Mouse (Mus musculus): Measurements from ENCODE around the gene Sulf2. TPM values are rescaled to one million over a fixed set of nuclear protein-coding genes. Genes with fewer than 3 reads are reported as not detected.

Sulf2 gene
- polyA plus RNA-seq, 1 experiment: 119 TPM

GRCm38 (mm10) chr2:166186244-166186948 lies 30.9 kb upstream of the Sulf2 start:
- Histone ChIP-seq H3K9ac (ENCODE audit: low read depth, poor library complexity, severe bottlenecking) (no peak overlapping the region), H3K27ac (ENCODE audit: insufficient read depth, low read length) (no peak overlapping the region), H3K4me3 (ENCODE audit: low read depth, low read length) (no peak overlapping the region), H3K27me3 (ENCODE audit: control insufficient read depth, insufficient read depth, low read length, poor library complexity, severe bottlenecking) (no peaks in the 10 kb centered on the region), H3K36me3 (ENCODE audit: control insufficient read depth, insufficient read depth, low read length, poor library complexity, severe bottlenecking) (no peaks in the 10 kb centered on the region), H3K9me3 (replicated peaks; ENCODE audit: control insufficient read depth, insufficient read depth, low read length, poor library complexity, severe bottlenecking) (no peaks in the 10 kb centered on the region), H3K4me1 (ENCODE audit: control insufficient read depth, insufficient read depth, low read length) (peaks cover 3% of the 10 kb centered on the region)
- TF ChIP-seq POLR2A (IDR thresholded peaks at IDR 0.05; ENCODE audit: insufficient read depth, low read length): no peak
- TF ChIP-seq EP300 (IDR thresholded peaks at IDR 0.05; ENCODE audit: insufficient read depth, low read depth, low read length): no peak
- no peak for TF ChIP-seq CTCF (IDR thresholded peaks at IDR 0.05; ENCODE audit: low read depth, low read length)

GRCm38 (mm10) chr2:166185768-166186167 lies 30.3 kb upstream of the Sulf2 start:
- no peaks in the 10 kb centered on the region for H3K9me3 ChIP-seq (replicated peaks; ENCODE audit: control insufficient read depth, insufficient read depth, low read length, poor library complexity, severe bottlenecking)
- no peak overlapping the region for H3K27ac ChIP-seq (ENCODE audit: insufficient read depth, low read length)
- no peak for TF ChIP-seq POLR2A (IDR thresholded peaks at IDR 0.05; ENCODE audit: insufficient read depth, low read length)
- TF ChIP-seq CTCF (IDR thresholded peaks at IDR 0.05; ENCODE audit: low read depth, low read length): no peak
- no peak for TF ChIP-seq EP300 (IDR thresholded peaks at IDR 0.05; ENCODE audit: insufficient read depth, low read depth, low read length)
- peaks cover 3% of the 10 kb centered on the region for H3K4me1 ChIP-seq (ENCODE audit: control insufficient read depth, insufficient read depth, low read length)
- H3K36me3 ChIP-seq (ENCODE audit: control insufficient read depth, insufficient read depth, low read length, poor library complexity, severe bottlenecking): no peaks in the 10 kb centered on the region
- no peak overlapping the region for H3K9ac ChIP-seq (ENCODE audit: low read depth, poor library complexity, severe bottlenecking)
- H3K4me3 ChIP-seq (ENCODE audit: low read depth, low read length): no peak overlapping the region
- H3K27me3 ChIP-seq (ENCODE audit: control insufficient read depth, insufficient read depth, low read length, poor library complexity, severe bottlenecking): no peaks in the 10 kb centered on the region

- H3K4me1 ChIP-seq (ENCODE audit: control insufficient read depth, insufficient read depth, low read length): peaks cover 3% of the 10 kb centered on the region
- no peak overlapping the region for H3K9ac ChIP-seq (ENCODE audit: low read depth, poor library complexity, severe bottlenecking)
- no peaks in the 10 kb centered on the region for H3K36me3 ChIP-seq (ENCODE audit: control insufficient read depth, insufficient read depth, low read length, poor library complexity, severe bottlenecking)
- no peaks in the 10 kb centered on the region for H3K9me3 ChIP-seq (replicated peaks; ENCODE audit: control insufficient read depth, insufficient read depth, low read length, poor library complexity, severe bottlenecking)
- peak; percentile 83 for TF ChIP-seq CTCF (IDR thresholded peaks at IDR 0.05; ENCODE audit: low read depth, low read length)
- no peak for TF ChIP-seq POLR2A (IDR thresholded peaks at IDR 0.05; ENCODE audit: insufficient read depth, low read length)
- no peaks in the 10 kb centered on the region for H3K27me3 ChIP-seq (ENCODE audit: control insufficient read depth, insufficient read depth, low read length, poor library complexity, severe bottlenecking)
- H3K4me3 ChIP-seq (ENCODE audit: low read depth, low read length): no peak overlapping the region
- H3K27ac ChIP-seq (ENCODE audit: insufficient read depth, low read length): no peak overlapping the region
Observed at GRCm38 (mm10) chr2:166184417-166184816, 29.0 kb upstream of the Sulf2 start.

GRCm38 (mm10) chr2:166182009-166182685 lies 26.7 kb upstream of the Sulf2 start:
- no peak overlapping the region for H3K27ac ChIP-seq (ENCODE audit: insufficient read depth, low read length)
- H3K9me3 ChIP-seq (replicated peaks; ENCODE audit: control insufficient read depth, insufficient read depth, low read length, poor library complexity, severe bottlenecking): no peaks in the 10 kb centered on the region
- H3K27me3 ChIP-seq (ENCODE audit: control insufficient read depth, insufficient read depth, low read length, poor library complexity, severe bottlenecking): no peaks in the 10 kb centered on the region
- TF ChIP-seq CTCF (IDR thresholded peaks at IDR 0.05; ENCODE audit: low read depth, low read length) (no peak), EP300 (IDR thresholded peaks at IDR 0.05; ENCODE audit: insufficient read depth, low read depth, low read length) (no peak), POLR2A (IDR thresholded peaks at IDR 0.05; ENCODE audit: insufficient read depth, low read length) (no peak)
- no peak overlapping the region for H3K4me3 ChIP-seq (ENCODE audit: low read depth, low read length)
- no peaks in the 10 kb centered on the region for H3K36me3 ChIP-seq (ENCODE audit: control insufficient read depth, insufficient read depth, low read length, poor library complexity, severe bottlenecking)
- peaks cover 7% of the 10 kb centered on the region for H3K4me1 ChIP-seq (ENCODE audit: control insufficient read depth, insufficient read depth, low read length)
- H3K9ac ChIP-seq (ENCODE audit: low read depth, poor library complexity, severe bottlenecking): no peak overlapping the region

- Histone ChIP-seq H3K27ac (ENCODE audit: insufficient read depth, low read length) (peak overlapping the region; percentile 82), H3K36me3 (ENCODE audit: control insufficient read depth, insufficient read depth, low read length, poor library complexity, severe bottlenecking) (no peaks in the 10 kb centered on the region), H3K27me3 (ENCODE audit: control insufficient read depth, insufficient read depth, low read length, poor library complexity, severe bottlenecking) (no peaks in the 10 kb centered on the region), H3K9ac (ENCODE audit: low read depth, poor library complexity, severe bottlenecking) (peak overlapping the region; percentile 42), H3K9me3 (replicated peaks; ENCODE audit: control insufficient read depth, insufficient read depth, low read length, poor library complexity, severe bottlenecking) (no peaks in the 10 kb centered on the region), H3K4me3 (ENCODE audit: low read depth, low read length) (no peak overlapping the region), H3K4me1 (ENCODE audit: control insufficient read depth, insufficient read depth, low read length) (peaks cover 8% of the 10 kb centered on the region)
- TF ChIP-seq EP300 (IDR thresholded peaks at IDR 0.05; ENCODE audit: insufficient read depth, low read depth, low read length) (no peak), POLR2A (IDR thresholded peaks at IDR 0.05; ENCODE audit: insufficient read depth, low read length) (no peak), CTCF (IDR thresholded peaks at IDR 0.05; ENCODE audit: low read depth, low read length) (no peak)
Observed at GRCm38 (mm10) chr2:166180744-166181508, 25.5 kb upstream of the Sulf2 start.

Measured in ES-Bruce4 (cell line).